Mouse (Mus musculus) cortical plate, adult 2 months (tissue): ENCODE results near the gene Aagab. TPM values are rescaled to one million over a fixed set of nuclear protein-coding genes. Genes with fewer than 3 reads are reported as not detected.

ENCODE experiments used
- H3K27ac ChIP-seq: fragments of 200-500 bp; 2 replicates; pipeline ENCODE4 v1.5.1; 2012; ENCODE audit warnings: low read length, control low read depth, inconsistent platforms; ENCODE audit not compliant: insufficient read depth
- H3K4me1 ChIP-seq: fragments of 200-500 bp; 2 replicates; pipeline ENCODE4 v1.6.1; 2011; ENCODE audit warnings: low read length; ENCODE audit not compliant: control insufficient read depth, insufficient read depth
- H3K4me3 ChIP-seq: fragments of 200-500 bp; 2 replicates; pipeline ENCODE4 v1.5.1; 2011; ENCODE audit warnings: mild to moderate bottlenecking, low read length, control low read depth; ENCODE audit not compliant: insufficient read depth
- CTCF ChIP-seq: fragments of 200-500 bp; IDR thresholded peaks from 2 replicates; pipeline ENCODE4 v1.5.1; 2011; ENCODE audit warnings: mild to moderate bottlenecking, control low read depth, low read length; ENCODE audit not compliant: insufficient read depth; ENCODE audit errors: extremely low read depth
- POLR2A ChIP-seq: fragments of 200-500 bp; IDR thresholded peaks from 2 replicates; pipeline ENCODE4 v1.6.1; 2011; ENCODE audit warnings: mild to moderate bottlenecking, low read length, control low read depth; ENCODE audit not compliant: insufficient read depth; ENCODE audit errors: extremely low read depth
- polyA plus RNA-seq: library from polyadenylated mRNA; depleted of rRNA; stranded (reverse); fragments of >200 nt; gene quantifications from 2 replicates; pipeline ENCODE4 v1.2.3, GENCODE M21; 2012

The Aagab gene
- polyA plus RNA-seq, 1 experiment: 30.7 TPM

- TF ChIP-seq POLR2A (no peak), CTCF (no peak)
- no peak overlapping the region for H3K27ac ChIP-seq
- H3K4me1 ChIP-seq: peaks cover 13% of the 10 kb centered on the region
- H3K4me3 ChIP-seq: no peak overlapping the region
Measured at GRCm38 (mm10) chr9:63611967-63612366, 9.5 kb downstream of the Aagab start.

- Histone ChIP-seq H3K27ac (no peak overlapping the region), H3K4me1 (peaks cover 13% of the 10 kb centered on the region), H3K4me3 (no peak overlapping the region)
- TF ChIP-seq CTCF (peak; percentile 33; the same call in 1 of the 2 replicates), POLR2A (no peak)
Measured at GRCm38 (mm10) chr9:63612565-63613515, 10.4 kb downstream of the Aagab start.

DNA sequence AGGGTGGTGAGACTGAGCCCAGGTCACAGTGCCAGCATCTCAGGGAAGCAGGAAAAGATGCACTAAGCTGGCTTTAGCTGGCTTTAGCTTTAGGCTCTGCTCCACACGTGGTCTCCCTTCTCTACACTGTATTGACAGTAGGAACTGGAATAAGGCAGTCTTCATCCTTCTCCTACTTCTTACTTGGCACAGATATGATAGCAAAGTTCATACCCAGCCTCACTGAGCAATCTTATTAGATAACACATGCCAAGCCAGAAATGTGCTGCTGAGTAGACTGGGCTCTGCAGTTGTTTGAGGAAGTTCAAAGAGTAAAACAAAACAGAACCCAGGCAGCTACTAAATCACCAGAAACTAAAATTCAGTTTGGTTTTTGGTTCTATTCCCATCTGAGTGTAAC is 11.1 kb downstream of the Aagab start:
- Histone ChIP-seq H3K27ac (no peak overlapping the region), H3K4me3 (no peak overlapping the region), H3K4me1 (peaks cover 13% of the 10 kb centered on the region)
- TF ChIP-seq POLR2A (no peak), CTCF (no peak)

GRCm38 (mm10) chr9:63614018-63614985 is 11.8 kb downstream of the Aagab start:
- peaks cover 11% of the 10 kb centered on the region for H3K4me1 ChIP-seq
- TF ChIP-seq POLR2A (no peak), CTCF (no peak)

GRCm38 (mm10) chr9:63617967-63618366 is 15.5 kb downstream of the Aagab start:
- H3K27ac ChIP-seq: no peak overlapping the region
- H3K4me1 ChIP-seq: peaks cover 4% of the 10 kb centered on the region
- no peak for TF ChIP-seq POLR2A
- TF ChIP-seq CTCF: no peak
- no peak overlapping the region for H3K4me3 ChIP-seq

More at GRCm38 (mm10) chr9:63614018-63614985, 11.8 kb downstream of the Aagab start:
- no peak overlapping the region for H3K4me3 ChIP-seq
- no peak overlapping the region for H3K27ac ChIP-seq

- Histone ChIP-seq H3K4me3 (no peak overlapping the region), H3K27ac (peak overlapping the region; percentile 20; the same call in 1 of the 2 replicates), H3K4me1 (peaks cover 6% of the 10 kb centered on the region)
- TF ChIP-seq POLR2A (no peak), CTCF (no peak)
Measured at GRCm38 (mm10) chr9:63623895-63624569, 21.6 kb downstream of the Aagab start.

- H3K27ac ChIP-seq: no peak overlapping the region
- H3K4me3 ChIP-seq: no peak overlapping the region
- H3K4me1 ChIP-seq: peaks cover 6% of the 10 kb centered on the region
- TF ChIP-seq CTCF (no peak), POLR2A (no peak)
Measured at GRCm38 (mm10) chr9:63625090-63625756, 22.8 kb downstream of the Aagab start.

- H3K4me3 ChIP-seq: no peak overlapping the region
- H3K27ac ChIP-seq: no peak overlapping the region
- TF ChIP-seq POLR2A (no peak), CTCF (no peak)
- H3K4me1 ChIP-seq: peaks cover 9% of the 10 kb centered on the region
Measured at GRCm38 (mm10) chr9:63632045-63632444, 29.6 kb downstream of the Aagab start.
